Comparison of ENCODE assay signal across 13 mouse cellular contexts in genomic region chr12:113028067-113028466, GRCm38 (mm10). TPM values are rescaled to one million over a fixed set of nuclear protein-coding genes. Genes with fewer than 3 reads are reported as not detected.
DNase-seq lines count a peak whose midpoint lies in the region; ATAC-seq lines count a peak whose summit lies in the region.
"Had no signal": no experiment of that assay in that cellular context is flagged by ENCODE, and none has a peak within 500 bp of the region (broad histone marks: within the 10 kb centered on the region; RNA-seq: fewer than 3 reads in every experiment).

No protein-coding gene starts in this region.

- 35% methylated on average over 5 of the region's 5 CpGs for WGBS in heart, embryonic 13.5 days
- 48% methylated on average over 5 of the region's 5 CpGs for WGBS in embryonic facial prominence, embryonic 15.5 days
- WGBS in midbrain, embryonic 13.5 days, result 51% methylated on average over 5 of the region's 5 CpGs

- H3K4me1 ChIP-seq in heart, embryonic 13.5 days, result peaks cover 53% of the 10 kb centered on the region
- peaks cover 16% of the 10 kb centered on the region for H3K4me1 ChIP-seq in embryonic facial prominence, embryonic 15.5 days
- H3K4me1 ChIP-seq in midbrain, embryonic 13.5 days (replicated peaks), result peaks cover 44% of the 10 kb centered on the region

- no peak overlapping the region for H3K9ac ChIP-seq in heart, embryonic 13.5 days
- H3K9ac ChIP-seq in embryonic facial prominence, embryonic 15.5 days, result no peak overlapping the region
- no peak overlapping the region for H3K9ac ChIP-seq in midbrain, embryonic 13.5 days (replicated peaks)
- H3K9ac ChIP-seq: embryonic facial prominence, embryonic 13.5 days had no signal

- ATAC-seq in heart, embryonic 13.5 days (ENCODE audit: extremely low read depth, insufficient number of reproducible peaks, low FRiP score, low TSS enrichment), result 0 out of 2 replicates have a peak, but pooled peaks have one; percentile 10
- ATAC-seq in embryonic facial prominence, embryonic 15.5 days (ENCODE audit: insufficient number of reproducible peaks, low FRiP score, low TSS enrichment, low read depth), result peak; percentile 53; the same call in 1 of the 2 replicates
- peak; percentile 49 for ATAC-seq in midbrain, embryonic 13.5 days

- DNase-seq in heart, postnatal 25 days (ENCODE audit: low spot score), result no peak
- peak; percentile 70 for DNase-seq in brain, adult 2 months (ENCODE audit: low read depth, low spot score)
- no peak for DNase-seq in cerebellum, adult 9-10 months
- no peak for DNase-seq in adrenal gland, adult 8-10 months
- no peak for DNase-seq in layer of hippocampus, adult 9-10 months (ENCODE audit: low spot score)
- DNase-seq: kidney, adult 8-10 months; lung, postnatal 10 days; thymus, postnatal 14 days had no signal

- H3K27ac ChIP-seq in heart, embryonic 13.5 days (replicated peaks), result peak overlapping the region; percentile 48
- H3K27ac ChIP-seq in embryonic facial prominence, embryonic 15.5 days (replicated peaks), result peak overlapping the region; percentile 68
- H3K27ac ChIP-seq in midbrain, embryonic 13.5 days, result peak overlapping the region; percentile 64
- H3K27ac ChIP-seq: embryonic facial prominence, embryonic 13.5 days had no signal

- no peak overlapping the region for H3K4me3 ChIP-seq in heart, embryonic 13.5 days
- H3K4me3 ChIP-seq in embryonic facial prominence, embryonic 15.5 days (replicated peaks), result no peak overlapping the region
- no peak overlapping the region for H3K4me3 ChIP-seq in midbrain, embryonic 13.5 days (replicated peaks)
- H3K4me3 ChIP-seq: embryonic facial prominence, embryonic 13.5 days had no signal

- no peaks in the 10 kb centered on the region for H3K9me3 ChIP-seq in heart, embryonic 13.5 days
- no peaks in the 10 kb centered on the region for H3K9me3 ChIP-seq in embryonic facial prominence, embryonic 15.5 days (replicated peaks)
- H3K9me3 ChIP-seq in midbrain, embryonic 13.5 days, result no peaks in the 10 kb centered on the region
- H3K9me3 ChIP-seq: embryonic facial prominence, embryonic 13.5 days had no signal

- H3K36me3 ChIP-seq in heart, embryonic 13.5 days, result peaks cover 26% of the 10 kb centered on the region
- H3K36me3 ChIP-seq in embryonic facial prominence, embryonic 15.5 days, result peaks cover 11% of the 10 kb centered on the region; the same call in 1 of the 2 replicates
- peaks cover 11% of the 10 kb centered on the region; the same call in 1 of the 2 replicates for H3K36me3 ChIP-seq in midbrain, embryonic 13.5 days

- H3K27me3 ChIP-seq in heart, embryonic 13.5 days (replicated peaks), result no peaks in the 10 kb centered on the region
- no peaks in the 10 kb centered on the region for H3K27me3 ChIP-seq in embryonic facial prominence, embryonic 15.5 days
- H3K27me3 ChIP-seq in midbrain, embryonic 13.5 days, result no peaks in the 10 kb centered on the region
- H3K27me3 ChIP-seq: embryonic facial prominence, embryonic 13.5 days had no signal

- peak overlapping the region; percentile 10 for H3K4me2 ChIP-seq in heart, embryonic 13.5 days
- no peak overlapping the region for H3K4me2 ChIP-seq in embryonic facial prominence, embryonic 15.5 days (replicated peaks)
- H3K4me2 ChIP-seq in midbrain, embryonic 13.5 days (replicated peaks), result no peak overlapping the region
- H3K4me2 ChIP-seq: embryonic facial prominence, embryonic 13.5 days had no signal

- intact Hi-C loops in heart, postnatal 25 days (cut with DNase I), result no loop called here

RNA-seq across cellular contexts. Expression of gene Pacs2, which starts 13.8 kb away (rescaled TPM):
- polyA plus RNA-seq in heart, embryonic 13.5 days (2015; fragmentation: Nextera tagmentation; extraction: Ambion mirVana), result 7.0 and 7.7 TPM in 2 replicates
- total RNA-seq in heart, postnatal 25 days (2021), result 10 to 100 TPM; 35.5 to 35.9 TPM
- 17.4 and 19.9 TPM in 2 replicates for polyA plus RNA-seq in embryonic facial prominence, embryonic 15.5 days (2015; fragmentation: Nextera tagmentation; extraction: Ambion mirVana)
- polyA plus RNA-seq in midbrain, embryonic 13.5 days (2015; fragmentation: Nextera tagmentation; extraction: Ambion mirVana), result 23.8 and 26.5 TPM in 2 replicates
- 10 to 100 TPM; 42.2 to 60.4 (median 53.7) TPM for total RNA-seq in adrenal gland, adult 8-10 months (2022)

RNA-seq across cellular contexts. Expression of gene Brf1, which starts 27.6 kb away (rescaled TPM):
- 32.5 and 35.5 TPM in 2 replicates for polyA plus RNA-seq in heart, embryonic 13.5 days (2015; fragmentation: Nextera tagmentation; extraction: Ambion mirVana)
- total RNA-seq in heart, postnatal 25 days (2021), result 10 to 100 TPM; 23.5 to 25.1 TPM
- polyA plus RNA-seq in embryonic facial prominence, embryonic 15.5 days (2015; fragmentation: Nextera tagmentation; extraction: Ambion mirVana), result 62.4 and 70.9 TPM in 2 replicates
- 60.3 and 61.9 TPM in 2 replicates for polyA plus RNA-seq in midbrain, embryonic 13.5 days (2015; fragmentation: Nextera tagmentation; extraction: Ambion mirVana)
- total RNA-seq in adrenal gland, adult 8-10 months (2022), result 10 to 100 TPM; 49.6 to 86.9 (median 68.3) TPM

RNA-seq across cellular contexts. Expression of gene Tex22, which starts 46.2 kb away (rescaled TPM):
- not detected in 2 replicates for polyA plus RNA-seq in heart, embryonic 13.5 days (2015; fragmentation: Nextera tagmentation; extraction: Ambion mirVana)
- not detected for total RNA-seq in heart, postnatal 25 days (2021)
- polyA plus RNA-seq in embryonic facial prominence, embryonic 15.5 days (2015; fragmentation: Nextera tagmentation; extraction: Ambion mirVana), result 0.20 TPM in 1 of 2 replicates, not detected in the other
- polyA plus RNA-seq in midbrain, embryonic 13.5 days (2015; fragmentation: Nextera tagmentation; extraction: Ambion mirVana), result 0.20 TPM in 1 of 2 replicates, not detected in the other
- total RNA-seq in adrenal gland, adult 8-10 months (2022), result under 1 TPM in 3 of 4 experiments, not detected in 1; 0.38 to 0.65 (median 0.62) TPM
- polyA plus RNA-seq: embryonic facial prominence, embryonic 13.5 days; small intestine, adult 2 months had no signal

RNA-seq across cellular contexts. Expression of gene Btbd6, which starts 51.8 kb away (rescaled TPM):
- 21.7 and 22.0 TPM in 2 replicates for polyA plus RNA-seq in heart, embryonic 13.5 days (2015; fragmentation: Nextera tagmentation; extraction: Ambion mirVana)
- 10 to 100 TPM; 21.0 to 21.9 TPM for total RNA-seq in heart, postnatal 25 days (2021)
- 28.9 and 31.5 TPM in 2 replicates for polyA plus RNA-seq in embryonic facial prominence, embryonic 15.5 days (2015; fragmentation: Nextera tagmentation; extraction: Ambion mirVana)
- 36.1 and 37.8 TPM in 2 replicates for polyA plus RNA-seq in midbrain, embryonic 13.5 days (2015; fragmentation: Nextera tagmentation; extraction: Ambion mirVana)
- total RNA-seq in adrenal gland, adult 8-10 months (2022), result 10 to 100 TPM; 21.5 to 30.9 (median 24.2) TPM
